Mouse (Mus musculus): Measurements from ENCODE around the gene Crabp1.

Gene Crabp1

DNA sequence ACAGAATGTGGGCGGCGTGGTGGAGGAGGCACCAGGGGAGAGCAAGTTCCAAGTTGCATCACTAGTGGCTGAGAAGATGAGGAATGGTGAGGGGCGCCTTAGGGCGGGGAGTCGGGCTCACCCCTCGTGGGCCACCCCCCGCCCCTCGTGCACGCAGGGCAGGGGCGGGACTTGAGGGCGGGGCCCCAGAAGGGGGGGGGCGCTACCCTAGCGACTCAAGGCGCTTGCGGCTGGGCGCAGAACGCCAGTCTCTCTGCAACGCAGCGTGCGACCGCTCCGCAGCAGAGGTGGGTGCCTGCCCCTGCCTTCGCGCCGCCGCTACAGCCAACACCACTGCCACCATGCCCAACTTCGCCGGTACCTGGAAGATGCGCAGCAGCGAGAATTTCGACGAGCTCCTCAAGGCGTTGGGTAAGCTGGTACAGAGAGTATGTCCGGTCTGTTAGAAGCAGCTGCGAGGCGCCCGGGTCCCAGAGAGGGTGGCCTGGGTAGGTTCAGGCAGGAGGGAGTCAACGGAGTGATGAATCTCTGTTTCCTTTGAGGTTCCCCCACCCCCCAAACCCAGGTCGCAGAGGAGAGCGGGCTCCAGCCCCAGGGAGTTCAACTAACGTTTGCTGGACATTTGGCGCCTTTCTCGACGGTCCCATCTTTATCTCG is at the start of gene Crabp1:
Gene Crabp1, plus strand, starts transcription at position 188 of the 657 bp plus-strand sequence.
- DNase-seq (ENCODE audit: low read depth, low spot score): no peak

DNA sequence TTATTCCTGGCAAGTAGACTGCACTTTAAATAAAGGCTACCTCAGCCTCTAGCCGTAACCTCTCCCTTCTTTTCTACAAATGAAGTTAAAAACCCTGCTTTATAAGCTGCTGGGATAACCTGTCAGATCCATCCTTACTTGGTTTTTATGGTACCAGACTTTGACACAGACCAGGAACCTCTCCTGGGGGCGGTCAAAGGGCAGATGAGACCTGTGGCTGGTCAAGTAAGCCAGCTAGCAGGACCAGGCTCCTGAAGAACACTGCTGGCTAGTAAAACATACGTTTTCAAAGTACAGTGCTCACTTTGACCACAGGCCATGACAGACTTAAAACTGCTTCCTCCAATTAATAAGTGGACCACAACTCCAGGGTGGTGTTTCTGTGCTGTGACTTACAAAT is 48.8 kb upstream of the Crabp1 start:
- no peak for DNase-seq (ENCODE audit: low read depth, low spot score)

DNA sequence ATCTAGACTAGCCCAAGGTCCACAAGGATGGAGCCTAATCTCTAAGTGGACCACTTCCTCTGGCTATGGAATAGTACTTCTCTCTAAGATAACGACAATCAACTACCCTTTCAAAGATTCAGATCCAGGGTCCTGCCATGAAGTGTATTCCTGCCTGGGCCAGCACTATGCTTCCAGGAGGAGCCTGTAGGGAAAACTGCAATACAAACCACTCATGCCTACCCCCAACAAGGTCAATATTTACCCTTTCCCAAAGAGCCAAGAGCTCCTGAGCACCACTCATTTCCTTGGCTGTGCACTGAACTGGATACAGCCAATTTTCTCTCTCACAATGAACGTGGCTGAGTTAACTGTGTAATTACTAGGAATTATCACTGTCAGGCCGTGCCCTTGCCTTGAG is 47.0 kb upstream of the Crabp1 start:
- no peak for DNase-seq (ENCODE audit: low read depth, low spot score)

DNA sequence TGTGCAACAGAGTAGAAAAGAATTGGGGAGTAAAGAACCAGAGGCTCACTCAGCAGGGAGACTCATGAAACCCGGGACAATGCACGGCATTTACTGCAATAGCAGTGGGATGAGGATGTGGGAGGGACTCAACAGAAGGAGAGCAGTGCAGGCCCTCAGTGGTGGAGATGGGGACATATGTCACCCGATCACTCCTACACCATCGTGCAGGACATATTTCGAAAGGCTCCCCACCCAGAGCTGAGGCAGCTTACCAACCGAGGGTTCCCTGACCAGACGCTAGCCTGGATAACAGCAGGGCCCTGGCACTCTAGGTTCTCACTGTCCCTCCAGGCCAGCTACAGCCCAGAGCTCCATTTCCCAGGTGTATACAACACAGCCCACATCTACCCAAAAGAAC is 42.4 kb upstream of the Crabp1 start:
- no peak for DNase-seq (ENCODE audit: low read depth, low spot score)

DNA sequence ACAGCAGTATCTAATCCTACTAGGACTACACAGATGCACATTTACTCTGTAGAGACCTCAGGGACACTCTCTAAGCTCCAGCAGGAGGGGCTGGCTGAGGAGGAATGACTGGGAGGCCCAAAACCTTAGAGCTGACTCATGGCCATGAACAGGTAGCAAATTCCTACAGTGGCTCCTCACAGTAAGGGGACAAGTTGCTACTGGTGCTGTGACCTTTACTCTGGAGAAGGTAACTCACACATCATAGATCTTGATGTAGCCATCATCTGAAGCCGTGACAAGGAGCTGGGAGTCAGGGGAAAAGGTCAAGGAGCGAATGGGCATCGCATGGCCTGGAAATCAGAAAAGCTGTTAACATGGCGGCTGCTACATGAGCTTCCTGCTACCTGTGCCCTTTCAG is 42.0 kb upstream of the Crabp1 start:
- DNase-seq (ENCODE audit: low read depth, low spot score): no peak

DNA sequence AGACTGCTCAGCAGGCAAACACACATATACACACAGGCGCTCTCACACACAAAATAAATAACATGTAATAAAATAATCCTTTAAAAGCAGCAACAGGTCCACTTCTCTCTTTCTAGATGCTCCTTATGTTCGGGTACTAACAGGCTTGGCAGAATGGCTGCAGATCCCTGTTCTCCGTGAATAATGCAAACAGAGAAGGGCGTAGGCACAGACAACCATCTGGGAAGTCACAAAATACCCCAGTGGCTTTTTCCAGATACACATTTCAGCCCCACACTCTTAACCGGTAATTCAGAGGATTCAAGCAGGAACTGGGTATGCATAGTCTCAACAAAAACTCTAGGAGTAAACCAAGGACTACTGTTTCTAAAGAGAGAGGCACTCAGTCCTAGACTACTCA is 38.2 kb upstream of the Crabp1 start:
- no peak for DNase-seq (ENCODE audit: low read depth, low spot score)

DNA sequence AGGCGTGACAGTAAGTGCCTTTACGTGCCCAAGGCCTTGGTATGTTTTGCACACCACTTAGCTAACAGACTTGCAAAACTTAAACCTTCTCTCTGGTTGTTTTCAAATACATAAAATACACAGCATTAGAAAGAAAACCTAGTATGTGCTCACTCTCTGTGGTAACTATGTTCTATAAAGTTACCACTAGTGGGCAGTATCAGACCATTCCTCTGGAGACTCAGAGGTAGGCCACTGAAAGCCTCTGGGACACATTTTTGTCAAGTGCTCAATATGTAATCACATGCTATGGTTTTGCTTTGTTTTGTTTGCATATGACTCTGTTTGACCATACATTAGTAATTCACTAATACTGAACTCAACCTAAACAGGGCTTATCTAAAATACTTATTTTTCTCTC is 32.4 kb upstream of the Crabp1 start:
- peak; percentile 74 for DNase-seq (ENCODE audit: low read depth, low spot score)

DNA sequence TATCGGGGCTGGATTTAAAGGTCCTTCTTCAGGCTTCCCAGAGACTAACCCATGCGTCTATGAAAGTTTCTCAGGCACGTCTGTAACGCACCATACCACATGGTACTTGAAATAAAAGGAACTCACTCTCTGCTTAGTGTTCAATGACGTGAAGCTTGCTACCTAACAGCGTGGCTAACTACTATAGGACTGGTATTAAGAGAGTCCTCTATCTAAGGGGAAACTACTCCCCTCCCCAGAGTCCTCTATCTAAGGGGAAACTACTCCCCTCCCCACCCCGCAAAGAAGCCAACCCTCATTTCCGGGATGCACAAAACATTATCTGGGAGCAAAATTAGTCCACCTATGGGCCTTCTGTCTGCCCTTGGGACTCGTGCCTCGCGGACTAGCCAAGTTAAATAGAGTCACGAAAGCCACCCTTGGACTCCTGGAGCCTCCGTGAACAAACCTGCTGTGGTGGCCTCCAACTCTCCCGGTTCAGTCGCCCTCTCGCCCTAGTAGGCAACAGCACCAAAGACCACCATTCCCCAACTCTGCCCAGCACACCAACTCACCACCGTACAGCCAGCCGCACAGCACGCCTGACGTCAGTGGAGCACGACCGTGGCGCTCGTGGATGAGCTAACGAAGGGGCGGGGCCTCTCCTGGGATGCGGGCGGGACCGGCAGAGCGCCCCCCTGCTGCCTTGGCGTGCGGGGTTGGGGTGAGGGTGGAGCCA is 30.5 kb upstream of the Crabp1 start, which contains the start of gene Wdr61:
Gene Wdr61, minus strand, starts transcription at position 599 of the 718 bp plus-strand sequence.
- DNase-seq (ENCODE audit: low read depth, low spot score): peak; percentile 96

DNA sequence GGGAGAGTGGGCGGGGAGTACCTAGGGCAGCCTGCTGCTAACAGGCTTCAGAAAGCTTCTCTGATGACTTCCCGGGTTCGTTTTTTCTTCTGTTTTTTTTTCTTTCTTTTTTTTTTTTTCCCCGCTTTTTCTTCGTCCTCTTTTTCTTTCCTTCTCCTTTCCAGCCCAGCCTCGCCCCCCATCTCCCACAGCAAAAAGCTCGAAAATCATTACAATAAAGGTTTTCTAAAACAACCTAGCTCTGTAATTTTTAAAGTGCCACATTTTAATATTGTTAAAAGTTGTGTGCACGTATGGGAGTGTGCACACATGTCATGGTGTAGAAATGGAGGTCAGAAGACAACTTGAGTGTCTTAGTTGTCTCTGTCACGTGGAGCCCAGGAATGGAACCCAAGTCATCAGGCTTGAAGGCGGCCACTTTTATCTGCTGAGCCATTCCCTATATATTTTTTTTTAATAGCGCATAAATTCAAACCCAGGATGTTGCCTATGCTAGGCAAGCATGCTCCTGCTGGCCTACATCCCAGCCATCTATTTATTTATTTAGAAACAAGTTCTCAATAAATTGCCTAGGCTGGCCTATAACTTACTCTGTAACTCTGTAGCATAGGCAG is 29.8 kb upstream of the Crabp1 start:
- DNase-seq (ENCODE audit: low read depth, low spot score): peak; percentile 9

DNA sequence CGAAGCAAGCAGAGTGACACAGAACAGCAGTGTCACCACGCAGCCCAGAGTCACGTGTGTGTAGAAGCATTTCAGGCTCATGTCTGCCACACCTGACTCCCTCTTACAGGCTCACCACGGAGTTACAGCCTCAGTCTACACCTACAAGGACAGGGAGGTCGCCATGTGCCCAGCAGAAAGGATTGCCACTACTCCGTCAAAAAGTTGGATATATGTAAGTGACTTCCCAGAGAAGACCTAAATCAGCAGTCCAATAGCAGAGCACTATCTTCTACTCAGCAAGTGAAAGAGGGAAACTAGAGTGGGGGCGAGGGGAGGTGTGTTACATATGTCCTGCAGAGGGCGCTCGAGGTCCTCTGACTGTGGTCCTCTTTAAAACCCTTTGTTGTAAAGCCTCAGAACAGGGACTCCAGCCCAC is 28.3 kb upstream of the Crabp1 start:
- peak; percentile 93 for DNase-seq (ENCODE audit: low read depth, low spot score)

DNA sequence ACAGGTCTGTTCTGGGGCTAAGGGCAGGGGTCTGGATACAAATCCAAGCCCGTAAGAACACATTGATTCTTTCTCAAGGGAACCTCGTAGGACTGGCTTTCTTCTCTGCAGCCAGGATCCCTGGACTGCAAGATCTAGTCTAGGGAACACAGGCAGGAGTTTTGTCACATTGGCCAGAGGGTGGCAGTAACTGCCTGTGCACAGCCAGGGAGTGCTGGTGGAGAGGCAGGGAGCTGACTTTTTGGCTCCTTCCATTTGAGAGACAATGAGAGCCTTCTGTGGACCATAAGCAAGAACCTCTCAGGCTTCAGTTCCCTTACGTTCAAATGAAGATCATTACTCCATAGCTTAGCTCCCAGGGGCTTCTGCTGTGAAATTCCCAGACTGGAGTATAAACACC is 26.2 kb upstream of the Crabp1 start:
- peak; percentile 91 for DNase-seq (ENCODE audit: low read depth, low spot score)

DNA sequence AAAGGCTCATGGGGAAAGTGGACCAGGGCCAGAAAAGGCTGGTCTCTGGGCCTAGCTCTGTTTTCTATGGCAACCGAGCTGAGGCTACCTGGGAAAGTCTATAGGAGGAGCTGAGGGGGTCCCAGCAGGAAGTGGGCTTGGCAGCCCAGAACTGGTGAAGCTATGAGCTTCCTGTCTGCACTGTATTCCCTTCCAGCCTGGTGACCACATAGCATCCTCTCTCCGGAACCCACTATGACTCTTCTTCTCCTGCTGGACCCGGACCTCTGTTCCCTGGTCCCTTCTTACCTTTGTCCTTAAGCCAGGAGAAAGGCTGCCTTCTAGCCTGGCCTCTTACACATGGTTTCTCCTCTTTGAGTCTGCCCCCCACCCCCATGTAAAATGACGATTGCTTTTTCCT is 20.7 kb upstream of the Crabp1 start:
- DNase-seq (ENCODE audit: low read depth, low spot score): no peak

DNA sequence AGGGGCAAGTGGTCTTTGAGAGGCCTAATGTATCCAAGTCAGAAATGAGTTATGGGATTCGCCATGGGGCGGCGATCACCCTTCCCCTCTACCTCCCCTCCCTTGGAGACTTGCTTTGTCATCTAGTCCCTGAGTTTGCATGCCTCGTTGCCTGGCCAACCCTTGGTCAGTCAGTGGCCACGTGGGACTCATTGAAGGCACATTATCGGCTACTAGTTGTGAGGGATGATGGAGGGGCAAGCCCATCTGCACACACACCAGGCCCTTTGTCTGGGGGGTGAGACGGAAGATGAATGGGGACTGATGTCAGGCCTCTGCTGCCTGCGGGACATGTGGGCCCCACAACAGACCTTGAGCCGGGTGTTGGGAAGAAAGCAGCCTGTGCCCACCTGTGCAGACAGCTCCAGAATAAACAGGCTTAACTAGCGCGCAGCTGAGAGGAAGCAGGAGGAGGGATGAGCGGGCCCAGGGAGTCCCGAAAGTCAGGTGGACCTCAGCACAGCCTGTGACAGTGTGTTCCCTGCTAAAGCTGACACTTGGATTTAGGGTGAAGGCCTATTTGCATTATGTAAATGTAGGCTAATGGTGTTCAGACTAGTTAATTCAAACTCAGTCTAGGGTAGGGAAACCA is 18.7 kb upstream of the Crabp1 start:
- no peak for DNase-seq (ENCODE audit: low read depth, low spot score)

DNA sequence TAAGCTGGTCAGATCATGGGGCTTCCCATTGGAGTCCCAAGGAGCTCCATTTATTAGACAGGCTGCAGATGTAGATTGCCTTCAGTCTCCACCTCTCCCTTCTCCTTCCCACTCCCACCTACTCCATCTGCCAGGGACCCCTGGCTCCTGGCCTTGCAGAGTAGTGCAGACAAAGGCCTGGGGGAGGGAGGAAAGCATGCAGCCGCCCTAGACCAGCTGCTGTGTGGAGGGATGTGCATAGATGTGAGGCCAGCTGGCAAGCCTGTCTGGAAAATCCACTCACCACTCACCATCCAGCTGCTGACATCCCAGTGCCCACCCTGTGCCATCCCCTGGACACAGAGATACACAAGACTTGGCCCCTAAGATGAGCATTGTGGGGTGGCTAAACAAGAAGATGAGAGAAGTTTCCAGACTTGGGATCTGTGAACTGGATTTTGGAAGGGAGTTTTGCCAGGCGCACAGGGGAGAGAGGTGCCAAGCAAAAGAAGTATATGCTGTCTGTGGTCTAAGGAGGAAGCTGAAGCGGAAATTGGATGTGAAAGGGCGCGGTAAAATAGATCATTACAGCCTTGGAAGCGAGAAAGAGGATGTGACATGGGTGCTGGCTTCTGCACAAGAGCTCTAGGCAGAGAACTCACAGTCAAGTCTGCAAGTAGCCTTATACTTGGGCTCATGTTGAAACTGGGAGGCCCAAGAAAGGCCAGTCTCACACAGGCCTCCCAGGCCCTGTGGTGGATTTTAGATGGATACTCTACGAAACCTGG is 14.2 kb upstream of the Crabp1 start:
- DNase-seq (ENCODE audit: low read depth, low spot score): no peak

DNA sequence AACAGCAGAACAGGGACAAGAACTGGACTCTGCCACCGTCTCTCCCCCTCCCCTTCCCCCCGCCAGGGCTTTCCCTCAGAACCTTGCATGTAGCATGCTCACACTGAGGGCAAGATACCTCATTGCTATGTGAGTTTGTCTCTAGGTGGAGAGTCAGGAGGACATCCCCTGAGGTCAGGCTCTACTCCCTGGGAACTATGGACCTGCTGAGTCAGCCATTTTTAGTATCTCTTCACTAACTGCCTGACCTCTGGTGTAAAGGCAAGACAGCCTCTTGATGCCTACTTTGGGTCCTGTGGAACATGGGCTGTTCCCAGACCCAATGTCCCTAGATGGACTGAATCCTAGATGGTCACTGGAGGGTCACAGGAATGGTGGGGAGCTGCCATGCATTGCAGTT is 12.9 kb upstream of the Crabp1 start:
- no peak for DNase-seq (ENCODE audit: low read depth, low spot score)

DNA sequence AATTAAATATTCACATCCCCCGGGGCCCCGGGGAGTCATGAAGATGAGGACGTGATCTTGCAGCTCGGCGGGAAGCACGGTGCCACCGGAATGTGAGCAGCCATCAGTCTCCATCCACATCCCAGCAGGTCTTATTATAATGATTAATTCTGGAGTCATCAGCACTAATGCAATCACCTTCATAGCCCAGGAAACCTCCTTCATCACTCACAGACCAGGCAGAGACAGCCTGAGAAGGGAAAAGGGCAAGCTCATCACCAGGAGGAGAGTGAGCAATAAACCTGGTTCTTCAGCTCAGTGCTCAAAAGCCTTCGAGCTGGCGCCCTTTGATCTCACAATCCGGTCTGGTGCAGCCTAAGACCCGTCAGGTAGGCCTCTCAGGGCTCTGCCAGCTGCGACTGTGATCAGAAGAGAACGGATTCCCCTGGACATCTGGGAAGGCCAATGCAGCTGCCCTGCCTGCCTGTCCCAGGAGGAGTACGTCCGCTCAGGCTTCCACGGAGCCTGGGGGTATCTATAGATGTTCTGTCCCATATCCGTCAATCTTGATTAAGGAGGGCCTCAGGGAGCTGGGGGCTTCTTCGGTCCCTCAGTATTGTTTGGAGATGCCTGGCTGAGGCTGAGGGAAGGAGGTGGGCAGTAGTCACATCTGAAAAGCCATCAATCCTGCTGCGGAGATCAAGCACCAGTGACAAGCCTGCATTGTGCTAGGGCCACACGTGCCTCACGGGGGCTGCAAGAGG is 12.2 kb upstream of the Crabp1 start:
- no peak for DNase-seq (ENCODE audit: low read depth, low spot score)

DNA sequence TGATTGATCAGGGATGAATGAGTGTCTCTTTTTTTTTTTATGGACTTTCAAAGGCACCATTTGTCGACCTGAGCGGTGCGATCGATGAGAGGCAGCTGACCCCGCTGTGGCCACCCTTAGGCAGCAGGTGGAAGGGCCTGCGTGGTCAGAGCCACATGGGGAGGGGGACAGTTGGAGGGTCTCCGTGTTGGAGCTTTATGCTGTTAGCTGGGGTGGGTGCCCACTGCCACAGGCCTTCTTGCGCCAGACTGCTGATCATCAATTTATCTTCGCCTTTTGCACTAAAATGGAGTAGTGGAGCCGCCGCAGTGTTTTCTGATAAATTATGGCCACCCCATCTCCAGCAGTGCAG is 11.6 kb upstream of the Crabp1 start:
- DNase-seq (ENCODE audit: low read depth, low spot score): no peak

DNA sequence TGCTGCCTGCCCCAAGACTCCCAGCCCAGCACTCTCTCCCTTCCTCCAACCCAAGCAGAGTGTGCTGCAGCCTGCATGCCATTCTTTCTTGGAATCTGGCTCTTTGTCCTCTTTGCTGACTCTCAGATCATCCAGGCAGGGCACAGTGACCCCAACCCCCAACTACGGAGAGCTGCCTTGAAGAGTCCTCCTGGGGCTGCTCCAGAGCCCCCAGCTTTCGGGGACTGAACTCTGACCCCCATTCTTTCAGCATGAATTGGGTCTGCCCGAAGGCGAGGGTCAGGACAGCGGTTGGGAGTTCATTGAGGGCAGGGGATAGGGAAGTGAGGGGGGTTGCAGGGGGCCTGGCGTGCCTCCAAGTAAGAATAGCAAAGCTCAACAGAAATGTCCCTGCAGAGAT is 5.0 kb upstream of the Crabp1 start:
- DNase-seq (ENCODE audit: low read depth, low spot score): no peak

DNA sequence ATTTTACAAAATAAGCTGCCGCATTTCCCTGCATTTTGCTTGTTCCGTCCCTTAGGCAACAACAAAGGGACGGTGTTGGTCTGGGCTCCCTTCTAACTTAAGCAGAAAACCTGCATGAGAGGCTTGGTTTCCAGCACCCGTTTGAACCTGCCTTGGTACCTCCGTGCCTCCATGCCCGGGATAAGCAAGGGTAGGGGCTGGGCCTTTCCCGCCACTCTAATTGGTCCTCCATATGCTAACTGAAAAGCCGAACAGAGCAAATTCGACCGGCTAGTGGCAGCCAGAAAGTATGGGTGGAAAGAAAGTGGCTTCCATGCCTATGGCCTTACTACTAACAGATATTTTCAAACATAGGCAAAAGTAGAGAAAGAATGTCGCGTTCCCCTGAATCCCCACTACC is 457 bp upstream of the Crabp1 start:
- DNase-seq (ENCODE audit: low read depth, low spot score): no peak

DNA sequence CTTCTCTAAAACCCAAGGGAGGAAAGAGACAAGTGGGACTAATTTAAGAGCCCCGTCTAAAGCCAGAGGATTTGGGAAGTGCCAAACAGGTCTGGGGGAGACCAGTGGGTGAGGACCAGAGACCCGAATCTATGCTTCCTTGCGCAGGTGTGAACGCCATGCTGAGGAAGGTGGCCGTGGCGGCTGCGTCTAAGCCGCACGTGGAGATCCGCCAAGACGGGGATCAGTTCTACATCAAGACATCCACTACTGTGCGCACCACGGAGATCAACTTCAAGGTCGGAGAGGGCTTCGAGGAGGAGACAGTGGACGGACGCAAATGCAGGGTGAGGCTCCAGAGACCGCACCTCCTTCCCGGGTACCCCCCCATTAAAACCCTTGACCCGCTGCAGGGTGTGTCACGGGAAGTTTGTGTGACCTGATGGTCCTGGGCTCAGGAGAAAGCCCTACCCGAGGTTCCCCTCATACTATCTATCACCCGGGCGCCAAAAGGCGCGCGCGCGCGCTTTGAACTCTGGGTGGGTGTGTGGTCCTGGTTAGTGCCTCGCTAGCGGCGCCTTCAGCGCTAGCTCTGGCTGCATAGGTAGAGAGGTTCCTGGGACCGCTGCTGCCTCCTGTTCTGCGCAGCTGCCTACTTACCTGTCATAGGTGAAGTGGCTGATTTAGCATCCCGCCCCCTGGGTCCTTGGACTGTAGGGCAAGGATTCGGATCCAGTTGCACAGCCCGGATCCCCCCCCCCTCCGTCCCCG is 963 bp downstream of the Crabp1 start:
- no peak for DNase-seq (ENCODE audit: low read depth, low spot score)
